Mouse (Mus musculus) myocyte (in vitro differentiated cells): ENCODE measurements around the gene Efcab9. TPM values are rescaled to one million over a fixed set of nuclear protein-coding genes. Genes with fewer than 3 reads are reported as not detected.

ENCODE experiments used
- H3K27me3 ChIP-seq: one replicate; pipeline ENCODE4 v1.6.1; 2011; ENCODE audit not compliant: control insufficient read depth, insufficient read depth, insufficient read length
- H3K36me3 ChIP-seq: one replicate; pipeline ENCODE4 v1.6.1; 2011; ENCODE audit not compliant: control insufficient read depth, insufficient read depth
- H3K4me2 ChIP-seq: one replicate; pipeline ENCODE4 v1.6.1; 2011; ENCODE audit warnings: low read depth, control low read depth
- H3K4me3 ChIP-seq: one replicate; pipeline ENCODE4 v1.5.1; 2011; ENCODE audit warnings: mild to moderate bottlenecking, control low read depth, moderate library complexity
- H3K79me2 ChIP-seq: one replicate; pipeline ENCODE4 v1.6.1; 2011; ENCODE audit not compliant: control insufficient read depth, insufficient read depth
- H3ac ChIP-seq: one replicate; pipeline ENCODE4 v1.6.1; 2011; ENCODE audit not compliant: control insufficient read depth, insufficient read length
- CEBPB ChIP-seq: IDR thresholded peaks from 2 replicates; pipeline ENCODE4 v1.6.1; 2011; ENCODE audit warnings: mild to moderate bottlenecking, moderate library complexity; ENCODE audit not compliant: poor library complexity, insufficient read depth, severe bottlenecking
- E2F4 ChIP-seq: IDR thresholded peaks from one replicate; pipeline ENCODE4 v1.6.1; 2011; ENCODE audit warnings: mild to moderate bottlenecking, control low read depth, moderate library complexity; ENCODE audit not compliant: insufficient read depth
- MAX ChIP-seq: IDR thresholded peaks from one replicate; pipeline ENCODE4 v1.6.1; 2011; ENCODE audit warnings: low read depth, mild to moderate bottlenecking, control low read depth
- MYOD1 ChIP-seq, 3 experiments: IDR thresholded peaks; one replicate each; pipeline ENCODE4 v1.6.1; 2011; ENCODE audit warnings: control low read depth in 2 of 3, low read depth in 2 of 3, mild to moderate bottlenecking in 2 of 3, moderate library complexity in 1 of 3; ENCODE audit not compliant: insufficient read length in 2 of 3, control insufficient read depth in 1 of 3
- MYOG ChIP-seq, 3 experiments: IDR thresholded peaks; one replicate each; pipeline ENCODE4 v1.6.1; 2011; ENCODE audit warnings: control low read depth in 2 of 3, low read depth in 2 of 3, mild to moderate bottlenecking in 2 of 3; ENCODE audit not compliant: insufficient read length in 2 of 3, control insufficient read depth in 1 of 3, insufficient read depth in 1 of 3
- POLR2A ChIP-seq: IDR thresholded peaks from one replicate; pipeline ENCODE4 v1.6.1; 2011; ENCODE audit warnings: low read depth, mild to moderate bottlenecking, control low read depth, moderate library complexity; ENCODE audit not compliant: insufficient read length
- POLR2AphosphoS2 ChIP-seq: IDR thresholded peaks from one replicate; pipeline ENCODE4 v1.6.1; 2011; ENCODE audit warnings: low read depth, control low read depth; ENCODE audit not compliant: insufficient read length
- REST ChIP-seq: IDR thresholded peaks from one replicate; pipeline ENCODE4 v1.6.1; 2011; ENCODE audit warnings: mild to moderate bottlenecking, control low read depth, moderate library complexity; ENCODE audit not compliant: insufficient read depth, insufficient read length
- SRF ChIP-seq: IDR thresholded peaks from one replicate; pipeline ENCODE4 v1.6.1; 2011; ENCODE audit warnings: low read depth; ENCODE audit not compliant: control insufficient read depth, insufficient read length
- TCF12 ChIP-seq: IDR thresholded peaks from one replicate; pipeline ENCODE4 v1.6.1; 2011; ENCODE audit warnings: mild to moderate bottlenecking, control low read depth; ENCODE audit not compliant: poor library complexity, insufficient read depth, severe bottlenecking
- TCF3 ChIP-seq: IDR thresholded peaks from one replicate; pipeline ENCODE4 v1.6.1; 2011; ENCODE audit warnings: low read depth, control low read depth; ENCODE audit not compliant: insufficient read length
- USF1 ChIP-seq: IDR thresholded peaks from one replicate; pipeline ENCODE4 v1.6.1; 2011; ENCODE audit warnings: low read depth, mild to moderate bottlenecking, control low read depth, moderate library complexity
- polyA plus RNA-seq: library from polyadenylated mRNA; unstranded; fragments of >200 nt; fragmentation: generic; extraction: Trizol; gene quantifications from one replicate; pipeline ENCODE4 v1.2.1, GENCODE M21; 2012; ENCODE audit warnings: missing spikeins

The Efcab9 gene
- polyA plus RNA-seq, 1 experiment = 0.08 TPM

DNA sequence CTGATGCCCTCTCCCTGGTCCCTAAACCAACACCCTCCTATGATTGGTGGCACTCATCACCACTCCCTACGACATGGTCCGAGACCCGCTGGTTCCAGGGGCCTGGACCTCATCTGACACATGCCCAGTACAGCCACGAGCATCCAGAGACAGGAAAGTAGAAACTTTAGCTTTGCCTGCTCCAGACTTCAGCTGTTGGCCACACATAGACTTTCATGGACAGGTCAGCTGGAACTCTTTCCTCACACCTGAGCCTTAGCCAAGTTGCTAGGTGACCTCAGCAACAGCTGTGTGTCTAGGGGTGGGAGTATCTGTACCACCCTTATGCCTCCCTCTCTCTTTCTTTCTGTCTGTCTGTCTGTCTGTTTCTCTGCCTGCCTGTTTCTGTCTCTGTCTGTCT, 16.4 kb upstream of the Efcab9 start:
- Histone ChIP-seq H3K27me3 (no peaks in the 10 kb centered on the region), H3K4me2 (no peak overlapping the region), H3ac (no peak overlapping the region), H3K36me3 (no peaks in the 10 kb centered on the region), H3K4me3 (no peak overlapping the region), H3K79me2 (peaks cover 13% of the 10 kb centered on the region)
- TF ChIP-seq REST (no peak), USF1 (no peak), E2F4 (no peak), SRF (no peak), POLR2AphosphoS2 (no peak), TCF3 (no peak), MYOG (IDR thresholded peaks at IDR 0.05; ENCODE audit: control insufficient read depth in 1 of 3, insufficient read depth in 1 of 3, insufficient read length in 2 of 3, low read depth in 2 of 3) (peak in 2 of 3 experiments; percentile 33 to 74), MAX (no peak), CEBPB (no peak), MYOD1 (IDR thresholded peaks at IDR 0.05; ENCODE audit: control insufficient read depth in 1 of 3, insufficient read length in 2 of 3, low read depth in 2 of 3) (peak in 2 of 3 experiments; percentile 49 to 73), TCF12 (no peak), POLR2A (no peak)

DNA sequence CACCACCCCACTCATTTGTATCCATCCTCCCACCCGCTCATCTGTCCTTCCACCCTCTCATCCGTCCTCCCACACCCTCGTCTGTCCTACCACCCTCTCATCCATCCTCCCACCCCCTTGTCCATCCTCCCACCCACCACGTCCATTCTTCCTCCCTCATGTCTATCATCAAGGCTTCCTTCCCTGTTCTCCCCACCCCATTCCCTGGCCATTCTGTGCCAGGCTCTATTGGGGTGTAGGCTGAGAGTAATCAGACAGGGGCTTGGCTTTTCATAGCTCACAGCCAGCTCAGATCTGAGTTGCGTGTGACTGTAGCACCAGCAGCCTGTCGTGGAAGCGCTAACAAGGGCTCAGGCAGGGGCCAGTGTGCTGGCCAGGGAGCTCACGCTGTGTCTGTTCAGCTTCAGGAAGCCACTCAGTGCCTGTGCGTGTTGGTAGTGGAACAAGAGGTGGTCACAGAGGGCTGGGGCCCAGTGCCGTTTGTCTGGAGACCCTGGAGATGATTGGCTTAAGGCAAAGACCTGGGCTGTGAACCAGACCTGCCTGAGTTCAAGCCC, 15.6 kb upstream of the Efcab9 start:
- no peak overlapping the region for H3K4me3 ChIP-seq
- TF ChIP-seq REST = no peak
- no peak for TF ChIP-seq MAX
- TF ChIP-seq USF1 = no peak
- no peak for TF ChIP-seq SRF
- no peak for TF ChIP-seq TCF3
- no peak for TF ChIP-seq E2F4
- TF ChIP-seq TCF12 = no peak
- TF ChIP-seq POLR2AphosphoS2 = no peak
- TF ChIP-seq POLR2A = no peak
- no peak for TF ChIP-seq MYOD1 (IDR thresholded peaks at IDR 0.05; ENCODE audit: control insufficient read depth in 1 of 3, insufficient read length in 2 of 3, low read depth in 2 of 3)
- TF ChIP-seq CEBPB = no peak
- no peak for TF ChIP-seq MYOG (IDR thresholded peaks at IDR 0.05; ENCODE audit: control insufficient read depth in 1 of 3, insufficient read depth in 1 of 3, insufficient read length in 2 of 3, low read depth in 2 of 3)
- H3K4me2 ChIP-seq = no peak overlapping the region
- no peak overlapping the region for H3ac ChIP-seq
- peaks cover 12% of the 10 kb centered on the region for H3K79me2 ChIP-seq
- H3K27me3 ChIP-seq = no peaks in the 10 kb centered on the region
- H3K36me3 ChIP-seq = no peaks in the 10 kb centered on the region

DNA sequence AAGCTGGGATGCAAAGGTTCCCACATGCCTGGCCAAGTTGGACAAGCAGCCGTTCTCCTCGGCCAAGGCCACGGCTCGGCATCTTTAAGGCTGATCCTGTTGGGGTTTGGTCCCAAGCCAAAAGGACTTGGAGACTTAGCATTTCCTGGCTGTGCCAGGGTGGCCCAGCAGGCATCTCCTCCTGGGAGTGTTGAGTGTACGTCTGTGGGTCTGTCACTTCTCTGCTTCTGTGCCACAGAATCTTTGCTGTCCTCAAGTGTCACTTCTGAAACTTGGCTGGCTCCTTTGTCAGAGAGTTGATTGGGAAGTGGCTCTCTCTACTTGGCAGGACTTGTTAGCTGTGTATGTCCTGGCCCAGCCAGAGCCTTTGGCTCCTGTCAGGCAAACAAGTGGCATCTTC, 14.6 kb upstream of the Efcab9 start:
- no peak for TF ChIP-seq MYOD1 (IDR thresholded peaks at IDR 0.05; ENCODE audit: control insufficient read depth in 1 of 3, insufficient read length in 2 of 3, low read depth in 2 of 3)
- TF ChIP-seq MYOG (IDR thresholded peaks at IDR 0.05; ENCODE audit: control insufficient read depth in 1 of 3, insufficient read depth in 1 of 3, insufficient read length in 2 of 3, low read depth in 2 of 3) = no peak
- no peak for TF ChIP-seq TCF3
- TF ChIP-seq POLR2A = no peak
- TF ChIP-seq TCF12 = no peak
- TF ChIP-seq SRF = no peak
- TF ChIP-seq USF1 = no peak
- TF ChIP-seq REST = no peak
- TF ChIP-seq CEBPB = no peak
- no peak for TF ChIP-seq E2F4
- no peak for TF ChIP-seq MAX
- no peak for TF ChIP-seq POLR2AphosphoS2
- Histone ChIP-seq H3K79me2 (peaks cover 18% of the 10 kb centered on the region), H3K27me3 (no peaks in the 10 kb centered on the region), H3K4me3 (no peak overlapping the region), H3ac (no peak overlapping the region), H3K36me3 (no peaks in the 10 kb centered on the region), H3K4me2 (no peak overlapping the region)

DNA sequence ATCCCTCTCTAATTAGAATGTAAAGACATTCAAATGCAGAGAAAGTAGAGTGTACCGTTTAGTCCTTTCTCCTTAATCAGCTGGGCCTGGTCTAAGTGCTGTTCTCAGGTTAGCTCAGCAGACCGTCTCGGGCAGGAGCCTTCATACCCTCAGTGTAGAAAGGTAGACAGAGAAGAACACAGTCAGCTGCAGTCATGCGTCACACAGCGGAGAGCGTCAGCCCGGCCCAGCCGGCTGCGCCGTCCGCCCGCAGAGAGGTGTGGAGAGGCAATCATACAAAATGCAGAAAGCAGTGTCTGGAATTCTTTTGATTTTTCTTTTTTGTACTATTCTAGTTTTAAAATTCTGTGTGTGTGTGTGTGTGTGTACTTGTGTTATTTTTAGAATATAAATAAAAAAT, 13.7 kb upstream of the Efcab9 start:
- no peaks in the 10 kb centered on the region for H3K27me3 ChIP-seq
- TF ChIP-seq TCF12 (no peak), MAX (no peak), TCF3 (no peak), CEBPB (no peak), E2F4 (no peak), USF1 (no peak), SRF (no peak), POLR2AphosphoS2 (no peak), MYOG (IDR thresholded peaks at IDR 0.05; ENCODE audit: control insufficient read depth in 1 of 3, insufficient read depth in 1 of 3, insufficient read length in 2 of 3, low read depth in 2 of 3) (no peak), POLR2A (no peak), REST (no peak), MYOD1 (IDR thresholded peaks at IDR 0.05; ENCODE audit: control insufficient read depth in 1 of 3, insufficient read length in 2 of 3, low read depth in 2 of 3) (no peak)
- no peak overlapping the region for H3K4me2 ChIP-seq
- H3ac ChIP-seq = no peak overlapping the region
- H3K79me2 ChIP-seq = peaks cover 26% of the 10 kb centered on the region
- no peaks in the 10 kb centered on the region for H3K36me3 ChIP-seq
- no peak overlapping the region for H3K4me3 ChIP-seq
